Mouse (Mus musculus) myocyte (in vitro differentiated cells): Measurements from ENCODE around the gene Uvrag. TPM values are rescaled to one million over a fixed set of nuclear protein-coding genes. Genes with fewer than 3 reads are reported as not detected.
A peak's percentile ranks its signal among the peaks of the same experiment; 100 is the strongest.

Experiments used
- H3K27me3 ChIP-seq: one replicate; pipeline ENCODE4 v1.6.1; 2011; ENCODE audit not compliant: control insufficient read depth, insufficient read depth, insufficient read length
- H3K36me3 ChIP-seq: one replicate; pipeline ENCODE4 v1.6.1; 2011; ENCODE audit not compliant: control insufficient read depth, insufficient read depth
- H3K4me2 ChIP-seq: one replicate; pipeline ENCODE4 v1.6.1; 2011; ENCODE audit warnings: low read depth, control low read depth
- H3K4me3 ChIP-seq: one replicate; pipeline ENCODE4 v1.5.1; 2011; ENCODE audit warnings: mild to moderate bottlenecking, control low read depth, moderate library complexity
- H3K79me2 ChIP-seq: one replicate; pipeline ENCODE4 v1.6.1; 2011; ENCODE audit not compliant: control insufficient read depth, insufficient read depth
- H3ac ChIP-seq: one replicate; pipeline ENCODE4 v1.6.1; 2011; ENCODE audit not compliant: control insufficient read depth, insufficient read length
- CEBPB ChIP-seq: IDR thresholded peaks from 2 replicates; pipeline ENCODE4 v1.6.1; 2011; ENCODE audit warnings: mild to moderate bottlenecking, moderate library complexity; ENCODE audit not compliant: poor library complexity, insufficient read depth, severe bottlenecking
- E2F4 ChIP-seq: IDR thresholded peaks from one replicate; pipeline ENCODE4 v1.6.1; 2011; ENCODE audit warnings: mild to moderate bottlenecking, control low read depth, moderate library complexity; ENCODE audit not compliant: insufficient read depth
- MAX ChIP-seq: IDR thresholded peaks from one replicate; pipeline ENCODE4 v1.6.1; 2011; ENCODE audit warnings: low read depth, mild to moderate bottlenecking, control low read depth
- MYOD1 ChIP-seq, 3 experiments: IDR thresholded peaks; one replicate each; pipeline ENCODE4 v1.6.1; 2011; ENCODE audit warnings: control low read depth in 2 of 3, low read depth in 2 of 3, mild to moderate bottlenecking in 2 of 3, moderate library complexity in 1 of 3; ENCODE audit not compliant: insufficient read length in 2 of 3, control insufficient read depth in 1 of 3
- MYOG ChIP-seq, 3 experiments: IDR thresholded peaks; one replicate each; pipeline ENCODE4 v1.6.1; 2011; ENCODE audit warnings: control low read depth in 2 of 3, low read depth in 2 of 3, mild to moderate bottlenecking in 2 of 3; ENCODE audit not compliant: insufficient read length in 2 of 3, control insufficient read depth in 1 of 3, insufficient read depth in 1 of 3
- POLR2A ChIP-seq: IDR thresholded peaks from one replicate; pipeline ENCODE4 v1.6.1; 2011; ENCODE audit warnings: low read depth, mild to moderate bottlenecking, control low read depth, moderate library complexity; ENCODE audit not compliant: insufficient read length
- POLR2AphosphoS2 ChIP-seq: IDR thresholded peaks from one replicate; pipeline ENCODE4 v1.6.1; 2011; ENCODE audit warnings: low read depth, control low read depth; ENCODE audit not compliant: insufficient read length
- REST ChIP-seq: IDR thresholded peaks from one replicate; pipeline ENCODE4 v1.6.1; 2011; ENCODE audit warnings: mild to moderate bottlenecking, control low read depth, moderate library complexity; ENCODE audit not compliant: insufficient read depth, insufficient read length
- SRF ChIP-seq: IDR thresholded peaks from one replicate; pipeline ENCODE4 v1.6.1; 2011; ENCODE audit warnings: low read depth; ENCODE audit not compliant: control insufficient read depth, insufficient read length
- TCF12 ChIP-seq: IDR thresholded peaks from one replicate; pipeline ENCODE4 v1.6.1; 2011; ENCODE audit warnings: mild to moderate bottlenecking, control low read depth; ENCODE audit not compliant: poor library complexity, insufficient read depth, severe bottlenecking
- TCF3 ChIP-seq: IDR thresholded peaks from one replicate; pipeline ENCODE4 v1.6.1; 2011; ENCODE audit warnings: low read depth, control low read depth; ENCODE audit not compliant: insufficient read length
- USF1 ChIP-seq: IDR thresholded peaks from one replicate; pipeline ENCODE4 v1.6.1; 2011; ENCODE audit warnings: low read depth, mild to moderate bottlenecking, control low read depth, moderate library complexity
- polyA plus RNA-seq: library from polyadenylated mRNA; unstranded; fragments of >200 nt; fragmentation: generic; extraction: Trizol; gene quantifications from one replicate; pipeline ENCODE4 v1.2.1, GENCODE M21; 2012; ENCODE audit warnings: missing spikeins

The Uvrag gene
- polyA plus RNA-seq, 1 experiment, result 9.0 TPM

DNA sequence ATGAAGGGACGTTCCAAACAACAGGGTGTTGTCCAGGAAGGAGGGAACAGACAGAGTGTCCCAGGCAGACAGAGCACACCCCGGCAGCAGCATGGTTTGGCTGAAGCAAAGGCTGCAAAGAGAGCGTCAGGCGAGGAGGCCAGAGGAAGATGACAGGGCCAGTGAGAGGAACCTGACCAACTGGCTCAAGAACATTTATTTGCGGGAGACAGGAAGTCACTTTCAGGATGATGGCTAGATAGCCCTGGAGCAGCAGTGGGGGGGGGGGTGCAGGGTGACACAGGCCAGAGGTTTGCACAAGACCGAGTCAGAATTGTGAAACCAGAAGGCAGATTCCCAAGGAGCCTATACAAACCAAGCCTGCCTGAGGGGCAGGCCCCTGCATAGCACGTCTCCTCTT is 5.1 kb upstream of the Uvrag start:
- Histone ChIP-seq H3K4me3 (no peak overlapping the region), H3K36me3 (no peaks in the 10 kb centered on the region), H3K27me3 (no peaks in the 10 kb centered on the region), H3ac (no peak overlapping the region), H3K79me2 (no peaks in the 10 kb centered on the region), H3K4me2 (no peak overlapping the region)
- no peak for TF ChIP-seq REST
- no peak for TF ChIP-seq E2F4
- no peak for TF ChIP-seq MYOG (IDR thresholded peaks at IDR 0.05; ENCODE audit: control insufficient read depth in 1 of 3, insufficient read depth in 1 of 3, insufficient read length in 2 of 3, low read depth in 2 of 3)
- no peak for TF ChIP-seq POLR2AphosphoS2
- TF ChIP-seq USF1, result no peak

DNA sequence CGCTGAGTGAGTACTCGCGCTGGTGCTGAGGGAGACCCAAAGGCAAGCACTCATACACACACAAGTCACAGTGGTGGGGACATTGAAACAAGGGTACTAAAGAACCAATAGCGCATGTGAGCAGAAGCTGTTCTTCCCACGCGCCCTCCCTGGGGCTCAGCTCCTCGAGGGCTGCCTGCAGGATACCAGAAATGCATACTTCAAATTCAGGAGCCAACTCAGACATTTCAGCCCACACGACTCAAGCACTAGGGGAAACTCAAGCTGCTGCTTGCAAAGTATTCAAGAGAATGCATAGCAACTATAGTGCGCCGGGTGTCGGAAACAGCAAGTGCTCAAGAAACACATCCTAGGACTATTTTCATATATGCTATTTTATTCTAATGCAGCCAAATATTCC is 3.7 kb upstream of the Uvrag start:
- Histone ChIP-seq H3K36me3 (no peaks in the 10 kb centered on the region), H3ac (no peak overlapping the region), H3K4me2 (no peak overlapping the region), H3K79me2 (no peaks in the 10 kb centered on the region), H3K4me3 (no peak overlapping the region), H3K27me3 (no peaks in the 10 kb centered on the region)
- TF ChIP-seq SRF (no peak), TCF12 (no peak), USF1 (no peak), CEBPB (no peak), MYOD1 (IDR thresholded peaks at IDR 0.05; ENCODE audit: control insufficient read depth in 1 of 3, insufficient read length in 2 of 3, low read depth in 2 of 3) (no peak), E2F4 (no peak), MYOG (IDR thresholded peaks at IDR 0.05; ENCODE audit: control insufficient read depth in 1 of 3, insufficient read depth in 1 of 3, insufficient read length in 2 of 3, low read depth in 2 of 3) (no peak), MAX (no peak), POLR2AphosphoS2 (no peak), REST (no peak), TCF3 (no peak), POLR2A (no peak)

DNA sequence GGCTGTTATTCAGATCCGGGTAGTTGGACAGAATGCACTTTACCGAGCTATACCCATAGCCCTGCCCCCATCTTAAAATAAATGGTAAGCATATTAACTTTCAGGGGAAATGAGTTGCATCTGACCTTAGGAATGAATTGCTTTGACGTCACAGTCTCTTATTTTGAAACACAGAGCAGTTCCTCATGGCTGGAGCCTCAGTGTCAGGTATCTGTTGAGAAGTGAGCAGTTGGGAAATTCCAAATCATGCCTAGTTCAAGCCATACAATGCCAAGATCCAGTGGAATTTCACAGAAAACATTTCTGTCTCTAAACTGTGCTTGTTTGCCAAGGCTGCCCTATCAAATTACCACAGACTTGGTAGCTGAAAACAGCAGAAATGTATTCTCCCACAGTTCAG is 2.3 kb upstream of the Uvrag start:
- Histone ChIP-seq H3K4me3 (no peak overlapping the region), H3ac (no peak overlapping the region), H3K4me2 (peak overlapping the region; percentile 49), H3K79me2 (peaks cover 14% of the 10 kb centered on the region), H3K36me3 (no peaks in the 10 kb centered on the region), H3K27me3 (no peaks in the 10 kb centered on the region)
- no peak for TF ChIP-seq SRF
- TF ChIP-seq E2F4, result no peak

DNA sequence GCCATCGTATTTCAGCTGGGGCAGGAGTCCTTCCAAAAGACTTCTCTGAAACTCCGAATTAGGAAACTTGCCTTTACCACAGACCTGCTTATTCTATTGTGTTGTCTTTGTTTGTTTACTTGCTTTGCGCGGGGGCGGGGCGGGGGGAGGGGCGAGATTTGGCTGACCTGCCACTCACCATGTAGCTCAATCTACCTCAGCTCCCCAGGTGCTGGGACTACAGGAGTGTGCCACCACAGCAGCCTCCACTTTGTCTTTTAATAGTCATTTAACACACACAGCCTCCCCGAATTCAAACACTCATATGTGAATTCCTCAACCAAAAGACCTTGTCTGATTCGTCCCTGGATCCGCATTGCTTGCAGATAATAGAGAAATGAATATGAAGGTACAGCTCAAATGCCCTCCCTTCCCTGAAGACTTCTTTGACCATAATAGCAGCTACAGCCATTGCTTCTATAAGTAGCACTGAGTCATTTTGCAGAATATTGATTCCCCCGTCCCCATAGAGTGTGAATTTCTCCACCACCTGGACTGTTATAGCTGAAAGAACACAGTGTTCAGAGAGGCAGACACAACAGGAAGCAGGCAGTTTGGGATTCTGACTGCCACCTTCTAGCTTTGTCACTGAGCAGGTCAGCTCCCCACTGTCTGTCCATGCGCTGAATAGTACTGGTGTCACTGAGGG is 1.1 kb upstream of the Uvrag start:
- Histone ChIP-seq H3K36me3 (no peaks in the 10 kb centered on the region), H3K27me3 (no peaks in the 10 kb centered on the region), H3ac (no peak overlapping the region), H3K4me3 (peak overlapping the region; percentile 48), H3K79me2 (peaks cover 24% of the 10 kb centered on the region), H3K4me2 (peak overlapping the region; percentile 84)
- TF ChIP-seq POLR2A (no peak), MAX (no peak), TCF3 (no peak), TCF12 (no peak), SRF (no peak), MYOG (IDR thresholded peaks at IDR 0.05; ENCODE audit: control insufficient read depth in 1 of 3, insufficient read depth in 1 of 3, insufficient read length in 2 of 3, low read depth in 2 of 3) (no peak), E2F4 (no peak), CEBPB (no peak), REST (no peak), MYOD1 (IDR thresholded peaks at IDR 0.05; ENCODE audit: control insufficient read depth in 1 of 3, insufficient read length in 2 of 3, low read depth in 2 of 3) (no peak), POLR2AphosphoS2 (no peak), USF1 (no peak)

DNA sequence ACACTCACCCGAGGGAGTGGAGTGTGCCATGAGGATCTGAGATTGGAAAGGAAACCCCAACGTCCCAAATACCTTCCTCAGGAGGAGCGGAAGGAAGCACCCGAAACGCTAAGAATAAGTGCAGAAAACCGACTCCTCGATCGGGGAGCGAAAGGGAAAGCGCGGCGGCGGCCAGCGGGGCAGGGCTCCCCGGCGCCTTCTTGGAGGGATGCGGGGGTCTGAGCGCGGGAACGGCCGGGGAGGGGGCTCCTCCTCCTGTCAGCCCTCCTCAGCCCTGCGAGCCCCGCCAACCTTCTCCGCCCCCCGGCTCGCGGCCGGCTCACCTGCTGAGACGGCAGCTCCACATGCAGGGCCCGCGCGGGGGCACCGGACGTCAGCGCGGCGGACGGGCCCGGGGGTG is 430 bp downstream of the Uvrag start:
- no peaks in the 10 kb centered on the region for H3K36me3 ChIP-seq
- no peaks in the 10 kb centered on the region for H3K27me3 ChIP-seq
- TF ChIP-seq TCF12, result no peak
- TF ChIP-seq CEBPB, result no peak
- no peak for TF ChIP-seq MAX
- TF ChIP-seq MYOD1 (IDR thresholded peaks at IDR 0.05; ENCODE audit: control insufficient read depth in 1 of 3, insufficient read length in 2 of 3, low read depth in 2 of 3), result no peak
- no peak for TF ChIP-seq SRF
- TF ChIP-seq TCF3, result no peak
- TF ChIP-seq POLR2A, result no peak
- TF ChIP-seq POLR2AphosphoS2, result no peak
- no peak for TF ChIP-seq REST
- TF ChIP-seq USF1, result no peak
- no peak for TF ChIP-seq MYOG (IDR thresholded peaks at IDR 0.05; ENCODE audit: control insufficient read depth in 1 of 3, insufficient read depth in 1 of 3, insufficient read length in 2 of 3, low read depth in 2 of 3)
- no peak for TF ChIP-seq E2F4
- H3ac ChIP-seq, result peak overlapping the region; percentile 55
- H3K4me3 ChIP-seq, result peak overlapping the region; percentile 48
- peak overlapping the region; percentile 92 for H3K4me2 ChIP-seq
- peaks cover 38% of the 10 kb centered on the region for H3K79me2 ChIP-seq
